Mouse (Mus musculus) testis, postnatal 10 days (tissue): ENCODE data around the gene Mbnl2.
A peak's percentile ranks its signal among the peaks of the same experiment; 100 is the strongest.

Source experiments
- DNase-seq: peaks from one replicate; pipeline ENCODE4 v3.0.0; 2021; ENCODE audit warnings: low spot score

The Mbnl2 gene

GRCm38 (mm10) chr14:120297833-120298232, 22.4 kb downstream of the Mbnl2 start:
- no peak for DNase-seq

- DNase-seq = no peak
Observed at GRCm38 (mm10) chr14:120298439-120298838, 23.0 kb downstream of the Mbnl2 start.

GRCm38 (mm10) chr14:120299716-120300115, 24.2 kb downstream of the Mbnl2 start:
- DNase-seq = no peak

- no peak for DNase-seq
Observed at GRCm38 (mm10) chr14:120300191-120300590, 24.7 kb downstream of the Mbnl2 start.

- no peak for DNase-seq
Observed at GRCm38 (mm10) chr14:120300814-120301213, 25.3 kb downstream of the Mbnl2 start.

GRCm38 (mm10) chr14:120302913-120303548, 27.6 kb downstream of the Mbnl2 start:
- DNase-seq = no peak

GRCm38 (mm10) chr14:120306229-120306628, 30.8 kb downstream of the Mbnl2 start:
- no peak for DNase-seq

- no peak for DNase-seq
Observed at GRCm38 (mm10) chr14:120307356-120307755, 31.9 kb downstream of the Mbnl2 start.

- no peak for DNase-seq
Observed at GRCm38 (mm10) chr14:120307963-120308362, 32.5 kb downstream of the Mbnl2 start.

GRCm38 (mm10) chr14:120309691-120310090, 34.2 kb downstream of the Mbnl2 start:
- no peak for DNase-seq

GRCm38 (mm10) chr14:120311330-120312097, 36.0 kb downstream of the Mbnl2 start:
- DNase-seq = no peak

GRCm38 (mm10) chr14:120312661-120313406, 37.4 kb downstream of the Mbnl2 start:
- no peak for DNase-seq

- DNase-seq = no peak
Observed at GRCm38 (mm10) chr14:120313466-120313865, 38.0 kb downstream of the Mbnl2 start.

- peak; percentile 38 for DNase-seq
Observed at GRCm38 (mm10) chr14:120315721-120316120, 40.3 kb downstream of the Mbnl2 start.

- DNase-seq = no peak
Observed at GRCm38 (mm10) chr14:120318326-120318935, 43.0 kb downstream of the Mbnl2 start.

GRCm38 (mm10) chr14:120318974-120319731, 43.7 kb downstream of the Mbnl2 start:
- peak; percentile 33 for DNase-seq

GRCm38 (mm10) chr14:120322041-120322440, 46.6 kb downstream of the Mbnl2 start:
- DNase-seq = peak; percentile 31

- no peak for DNase-seq
Observed at GRCm38 (mm10) chr14:120323111-120323510, 47.6 kb downstream of the Mbnl2 start.

GRCm38 (mm10) chr14:120324061-120324791, 48.8 kb downstream of the Mbnl2 start:
- DNase-seq = no peak

GRCm38 (mm10) chr14:120324883-120325480, 49.5 kb downstream of the Mbnl2 start:
- no peak for DNase-seq

GRCm38 (mm10) chr14:120325673-120326072, 50.2 kb downstream of the Mbnl2 start:
- DNase-seq = no peak
